ENCODE assay signal across 8 mouse cellular contexts in genomic region chr15:54070005-54070634, GRCm38 (mm10).
DNase-seq lines count a peak whose midpoint lies in the region.

No protein-coding gene starts in this region.

- peak; percentile 77 for DNase-seq in 3T3-L1 (ENCODE audit: low read depth, low spot score)
- peak; percentile 72 to 74 for DNase-seq in adrenal gland, adult 18-20 months (ENCODE audit: low spot score in 2 of 2)
- peak; percentile 88 for DNase-seq in embryo, embryonic 10 days (ENCODE audit: low spot score)
- peak; percentile 23 for DNase-seq in gastrocnemius, postnatal 25 days
- peak; percentile 3 to 51 for DNase-seq in kidney, adult 8-10 months
- peak; percentile 83 for DNase-seq in limb, embryonic 10.5 days (ENCODE audit: low spot score)
- DNase-seq in naive thymus-derived CD4-positive, alpha-beta T cell, adult 2 months (ENCODE audit: low read depth) = peak; percentile 7
- peak; percentile 84 for DNase-seq in testis, postnatal 10 days (ENCODE audit: low spot score)

- no peaks in the 10 kb centered on the region for H3K4me1 ChIP-seq in limb, embryonic 10.5 days

- no peaks in the 10 kb centered on the region for H3K36me3 ChIP-seq in limb, embryonic 10.5 days

- no peak overlapping the region for H3K27ac ChIP-seq in limb, embryonic 10.5 days

- 45% methylated on average over 9 of the region's 9 CpGs for WGBS in limb, embryonic 10.5 days

- no peak overlapping the region for H3K4me3 ChIP-seq in limb, embryonic 10.5 days

- no peaks in the 10 kb centered on the region for H3K9me3 ChIP-seq in limb, embryonic 10.5 days (replicated peaks)

- H3K27me3 ChIP-seq in limb, embryonic 10.5 days (ENCODE audit: low read depth, poor library complexity, severe bottlenecking) = no peaks in the 10 kb centered on the region

Comparison
In these comparisons a context has a peak if more than half of its experiments do, and no peak if none do; other contexts are left out.
1. DNase-seq: peak in every context shown above with its lines; median percentile 88 in embryo, embryonic 10 days; 84 in testis, postnatal 10 days; 83 in limb, embryonic 10.5 days; 77 in 3T3-L1; 73 in adrenal gland, adult 18-20 months; 27 in kidney, adult 8-10 months; 23 in gastrocnemius, postnatal 25 days; 7 in naive thymus-derived CD4-positive, alpha-beta T cell, adult 2 months.